Mouse (Mus musculus) megakaryocyte, adult 5-6 weeks (primary cell): ENCODE results near the gene Dync1h1. TPM values are rescaled to one million over a fixed set of nuclear protein-coding genes. Genes with fewer than 3 reads are reported as not detected.

Source experiments
- ATAC-seq: 2 replicates; pipeline ENCODE4 v1.8.0; 2016; ENCODE audit warnings: mild to moderate bottlenecking, inconsistent platforms; ENCODE audit not compliant: poor library complexity, severe bottlenecking
- total RNA-seq, 2 experiments: library from RNA; stranded (forward) in 1 of 2; stranded (reverse) in 1 of 2; fragments of 153-499, 151-499 nt in 1 of 2; fragments of 221-1000, 200-1000 nt in 1 of 2; gene quantifications; 2 replicates each; pipeline versions ENCODE4 v1.2.3 to v1.2.4; 2015 to 2017

The Dync1h1 gene
- total RNA-seq, 2 experiments from 2014 or later, result 64.4 to 84.0 TPM

GRCm38 (mm10) chr12:110716004-110716403, 114.8 kb downstream of the Dync1h1 start:
- ATAC-seq, result no peak

Other genes with a start within 250 kb of the Dync1h1 start
- 164 and 178 TPM in 2 replicates for gene Ppp2r5c, start 154.3 kb upstream of the Dync1h1 start, total RNA-seq (2015)
- 293 and 306 TPM in 2 replicates for gene Ppp2r5c, start 154.3 kb upstream of the Dync1h1 start, total RNA-seq (2017)
- not detected in 2 replicates for gene 1700001K19Rik, start 81.2 kb downstream of the Dync1h1 start, total RNA-seq (2015)
- not detected in 2 replicates for gene 1700001K19Rik, start 81.2 kb downstream of the Dync1h1 start, total RNA-seq (2017)
- gene Hsp90aa1, start 101.3 kb downstream of the Dync1h1 start, total RNA-seq (2015), result 343 and 353 TPM in 2 replicates
- gene Hsp90aa1, start 101.3 kb downstream of the Dync1h1 start, total RNA-seq (2017), result 494 and 587 TPM in 2 replicates
- 24.2 and 24.7 TPM in 2 replicates for gene Wdr20, start 136.5 kb downstream of the Dync1h1 start, total RNA-seq (2015)
- gene Wdr20, start 136.5 kb downstream of the Dync1h1 start, total RNA-seq (2017), result 28.5 and 37.5 TPM in 2 replicates
- gene Mok, start 239.5 kb downstream of the Dync1h1 start, total RNA-seq (2015), result 1.5 and 1.6 TPM in 2 replicates
- 1.4 and 1.6 TPM in 2 replicates for gene Mok, start 239.5 kb downstream of the Dync1h1 start, total RNA-seq (2017)
- gene Zfp839, start 248.8 kb downstream of the Dync1h1 start, total RNA-seq (2015), result 3.3 and 4.5 TPM in 2 replicates
- 5.5 and 6.2 TPM in 2 replicates for gene Zfp839, start 248.8 kb downstream of the Dync1h1 start, total RNA-seq (2017)